Mouse (Mus musculus) hindbrain, embryonic 12.5 days (tissue): ENCODE results near the gene Gm17490. TPM values are rescaled to one million over a fixed set of nuclear protein-coding genes. Genes with fewer than 3 reads are reported as not detected.

Experiments
- polyA plus RNA-seq: library from polyadenylated mRNA; unstranded; fragments of >200 nt; fragmentation: Nextera tagmentation; extraction: Ambion mirVana; gene quantifications from 2 replicates; pipeline ENCODE4 v1.2.1, GENCODE M21; 2016

Gene Gm17490
- polyA plus RNA-seq, 1 experiment from 2014 or later, result not detected

Other genes starting within 250 kb of the Gm17490 start
- gene Pfkfb3, start 72.2 kb downstream of the Gm17490 start, polyA plus RNA-seq, result 19.5 and 20.4 TPM in 2 replicates
- gene Rbm17, start 22.1 kb downstream of the Gm17490 start, polyA plus RNA-seq, result 162 and 166 TPM in 2 replicates
- gene Il2ra, start 16.5 kb upstream of the Gm17490 start, polyA plus RNA-seq, result not detected in 2 replicates
- gene Il15ra, start 79.0 kb upstream of the Gm17490 start, polyA plus RNA-seq, result 0.68 and 0.74 TPM in 2 replicates
- 163 and 166 TPM in 2 replicates for gene Fbh1, start 151.3 kb upstream of the Gm17490 start, polyA plus RNA-seq
- 60.6 and 62.8 TPM in 2 replicates for gene Ankrd16, start 151.6 kb upstream of the Gm17490 start, polyA plus RNA-seq